Mouse (Mus musculus): ENCODE data around the gene Sorbs2. TPM values are rescaled to one million over a fixed set of nuclear protein-coding genes. Genes with fewer than 3 reads are reported as not detected.

Gene Sorbs2
- polyA plus RNA-seq, 1 experiment: 0.09 TPM

DNA sequence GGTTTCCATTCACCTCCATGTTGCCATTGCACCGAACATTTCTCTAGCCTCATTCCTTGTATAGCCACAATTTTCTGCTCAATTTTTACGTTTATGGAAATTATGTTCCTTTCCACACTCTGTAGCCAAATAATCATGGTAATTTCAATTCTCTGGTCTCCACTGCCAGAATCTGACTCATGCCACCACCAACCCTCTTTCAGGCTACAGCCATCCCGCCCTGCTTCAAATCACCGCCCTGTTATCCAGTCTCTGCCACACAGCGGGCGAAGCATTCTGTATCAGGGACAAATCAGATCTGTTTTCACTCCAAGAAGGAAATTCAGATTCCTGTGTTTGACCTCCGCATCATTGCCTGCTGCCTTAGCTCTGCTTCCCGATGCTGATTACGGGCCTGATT lies 79.4 kb downstream of the Sorbs2 start:
- H3K79me2 ChIP-seq (ENCODE audit: control insufficient read depth, insufficient read depth): no peaks in the 10 kb centered on the region
- no peak overlapping the region for H3ac ChIP-seq (ENCODE audit: control insufficient read depth, insufficient read length, low read depth)
- H3K36me3 ChIP-seq (ENCODE audit: control insufficient read depth, insufficient read depth): no peaks in the 10 kb centered on the region
- H3K27me3 ChIP-seq (ENCODE audit: control insufficient read depth, insufficient read depth, insufficient read length): no peaks in the 10 kb centered on the region
- TF ChIP-seq CEBPB (IDR thresholded peaks at IDR 0.05; ENCODE audit: low read depth): no peak
- TF ChIP-seq USF1 (IDR thresholded peaks at IDR 0.05; ENCODE audit: low read depth): no peak
- no peak for TF ChIP-seq MYOG (IDR thresholded peaks at IDR 0.05; ENCODE audit: control insufficient read depth, extremely low read depth, insufficient read length)
- TF ChIP-seq CTCF (IDR thresholded peaks at IDR 0.05; ENCODE audit: control insufficient read depth, insufficient read depth, insufficient read length): no peak
- TF ChIP-seq MYOD1 (IDR thresholded peaks at IDR 0.05; ENCODE audit: control insufficient read depth, insufficient read length, low read depth): no peak
- no peak for TF ChIP-seq MAX (IDR thresholded peaks at IDR 0.05)
- no peak for TF ChIP-seq FOSL1 (IDR thresholded peaks at IDR 0.05; ENCODE audit: insufficient read depth, low read length, poor library complexity, severe bottlenecking)
- H3K79me3 ChIP-seq (ENCODE audit: low read depth): no peaks in the 10 kb centered on the region
- no peak overlapping the region for H3K4me3 ChIP-seq (ENCODE audit: insufficient read depth, poor library complexity, severe bottlenecking)

DNA sequence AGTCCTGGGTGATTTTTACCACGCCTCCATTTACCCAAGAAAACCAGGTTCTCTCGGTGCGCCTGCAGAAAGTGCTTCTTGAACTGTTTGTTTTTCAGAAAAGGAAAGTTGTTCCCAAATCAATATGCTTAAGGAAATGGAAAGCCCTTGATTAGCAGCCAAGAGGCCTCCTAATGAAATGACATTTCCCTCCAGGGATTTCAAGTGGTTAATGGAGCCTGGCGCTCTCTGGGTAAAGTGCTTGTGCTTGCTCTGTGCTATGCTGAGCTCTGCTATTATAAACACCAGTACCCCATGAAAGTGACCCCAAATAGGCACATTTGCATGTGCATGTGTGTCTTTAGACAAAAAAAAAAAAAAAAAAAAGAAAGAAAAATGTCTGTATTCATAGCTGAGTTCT lies 84.3 kb downstream of the Sorbs2 start:
- Histone ChIP-seq H3K27me3 (ENCODE audit: control insufficient read depth, insufficient read depth, insufficient read length) (no peaks in the 10 kb centered on the region), H3K36me3 (ENCODE audit: control insufficient read depth, insufficient read depth) (no peaks in the 10 kb centered on the region), H3ac (ENCODE audit: control insufficient read depth, insufficient read length, low read depth) (no peak overlapping the region), H3K79me3 (ENCODE audit: low read depth) (no peaks in the 10 kb centered on the region), H3K4me3 (ENCODE audit: insufficient read depth, poor library complexity, severe bottlenecking) (no peak overlapping the region), H3K79me2 (ENCODE audit: control insufficient read depth, insufficient read depth) (no peaks in the 10 kb centered on the region)
- no peak for TF ChIP-seq MYOD1 (IDR thresholded peaks at IDR 0.05; ENCODE audit: control insufficient read depth, insufficient read length, low read depth)
- TF ChIP-seq FOSL1 (IDR thresholded peaks at IDR 0.05; ENCODE audit: insufficient read depth, low read length, poor library complexity, severe bottlenecking): no peak
- TF ChIP-seq MYOG (IDR thresholded peaks at IDR 0.05; ENCODE audit: control insufficient read depth, extremely low read depth, insufficient read length): no peak
- TF ChIP-seq CTCF (IDR thresholded peaks at IDR 0.05; ENCODE audit: control insufficient read depth, insufficient read depth, insufficient read length): no peak
- no peak for TF ChIP-seq CEBPB (IDR thresholded peaks at IDR 0.05; ENCODE audit: low read depth)
- no peak for TF ChIP-seq USF1 (IDR thresholded peaks at IDR 0.05; ENCODE audit: low read depth)
- no peak for TF ChIP-seq MAX (IDR thresholded peaks at IDR 0.05)

DNA sequence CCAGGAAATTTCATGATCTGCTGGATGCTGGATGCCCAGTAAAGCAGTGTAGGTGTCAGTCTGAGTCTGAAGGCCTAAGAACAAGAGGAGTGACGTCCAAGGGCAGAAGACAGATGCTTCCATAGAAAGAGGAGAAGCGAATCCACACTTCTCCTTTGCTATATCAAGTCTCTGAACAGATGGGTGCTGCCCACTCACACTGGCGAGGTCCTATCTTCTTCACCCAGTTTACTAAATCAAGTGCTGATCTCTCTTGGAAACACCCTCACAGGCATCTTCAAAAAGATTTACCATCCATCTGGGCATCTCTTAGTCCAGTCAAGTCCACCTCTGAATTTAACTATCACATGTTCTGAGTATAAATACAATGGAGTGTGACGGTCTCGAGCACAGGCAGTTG lies 86.1 kb downstream of the Sorbs2 start:
- H3K36me3 ChIP-seq (ENCODE audit: control insufficient read depth, insufficient read depth): no peaks in the 10 kb centered on the region
- H3K79me3 ChIP-seq (ENCODE audit: low read depth): no peaks in the 10 kb centered on the region
- no peaks in the 10 kb centered on the region for H3K79me2 ChIP-seq (ENCODE audit: control insufficient read depth, insufficient read depth)
- H3K4me3 ChIP-seq (ENCODE audit: insufficient read depth, poor library complexity, severe bottlenecking): no peak overlapping the region
- no peak overlapping the region for H3ac ChIP-seq (ENCODE audit: control insufficient read depth, insufficient read length, low read depth)
- no peak for TF ChIP-seq MYOG (IDR thresholded peaks at IDR 0.05; ENCODE audit: control insufficient read depth, extremely low read depth, insufficient read length)
- TF ChIP-seq CEBPB (IDR thresholded peaks at IDR 0.05; ENCODE audit: low read depth): no peak
- no peak for TF ChIP-seq USF1 (IDR thresholded peaks at IDR 0.05; ENCODE audit: low read depth)
- no peaks in the 10 kb centered on the region for H3K27me3 ChIP-seq (ENCODE audit: control insufficient read depth, insufficient read depth, insufficient read length)

DNA sequence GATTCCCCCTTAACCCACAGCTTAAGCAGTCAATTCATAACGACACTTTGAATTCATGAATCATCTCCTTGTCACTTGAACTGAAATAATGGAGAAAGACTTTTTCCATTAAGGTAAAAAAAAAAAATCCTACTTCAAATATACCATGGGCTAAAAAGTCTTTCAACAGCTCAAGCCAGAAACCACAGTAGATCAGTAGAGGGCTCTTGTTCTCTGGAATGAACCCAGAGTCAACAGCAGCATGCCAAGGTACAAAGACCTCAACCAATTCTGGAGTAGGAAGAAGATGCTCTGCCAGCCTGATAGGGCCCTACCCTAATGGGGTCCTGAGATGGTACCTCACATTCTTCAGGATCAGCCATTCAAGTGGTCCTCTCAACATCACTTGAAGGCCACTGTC lies 88.4 kb downstream of the Sorbs2 start:
- no peak for TF ChIP-seq USF1 (IDR thresholded peaks at IDR 0.05; ENCODE audit: low read depth)
- TF ChIP-seq MYOD1 (IDR thresholded peaks at IDR 0.05; ENCODE audit: control insufficient read depth, insufficient read length, low read depth): no peak
- no peak for TF ChIP-seq FOSL1 (IDR thresholded peaks at IDR 0.05; ENCODE audit: insufficient read depth, low read length, poor library complexity, severe bottlenecking)
- Histone ChIP-seq H3K79me2 (ENCODE audit: control insufficient read depth, insufficient read depth) (no peaks in the 10 kb centered on the region), H3ac (ENCODE audit: control insufficient read depth, insufficient read length, low read depth) (no peak overlapping the region), H3K27me3 (ENCODE audit: control insufficient read depth, insufficient read depth, insufficient read length) (no peaks in the 10 kb centered on the region), H3K36me3 (ENCODE audit: control insufficient read depth, insufficient read depth) (no peaks in the 10 kb centered on the region), H3K79me3 (ENCODE audit: low read depth) (no peaks in the 10 kb centered on the region), H3K4me3 (ENCODE audit: insufficient read depth, poor library complexity, severe bottlenecking) (no peak overlapping the region)

DNA sequence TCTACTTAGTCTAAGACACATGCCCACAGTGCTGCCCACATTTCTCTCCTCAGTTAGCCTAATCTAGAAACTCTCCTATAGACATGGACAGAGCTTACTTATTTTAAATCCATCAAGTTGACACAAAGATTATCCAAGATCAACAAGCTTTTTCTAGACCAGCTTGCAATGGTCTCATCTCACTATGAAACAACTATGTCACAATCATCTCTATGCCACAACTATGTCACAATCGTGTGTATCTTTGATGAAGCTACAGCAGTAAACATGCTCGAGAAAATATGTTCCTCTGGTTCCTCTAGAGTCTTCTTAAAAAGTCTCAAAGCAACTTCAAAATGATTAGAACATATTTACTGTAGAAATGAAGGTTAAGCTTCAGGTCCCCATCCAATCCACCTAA lies 89.0 kb downstream of the Sorbs2 start:
- no peaks in the 10 kb centered on the region for H3K36me3 ChIP-seq (ENCODE audit: control insufficient read depth, insufficient read depth)
- H3K27me3 ChIP-seq (ENCODE audit: control insufficient read depth, insufficient read depth, insufficient read length): no peaks in the 10 kb centered on the region
- H3K79me2 ChIP-seq (ENCODE audit: control insufficient read depth, insufficient read depth): no peaks in the 10 kb centered on the region
- TF ChIP-seq CEBPB (IDR thresholded peaks at IDR 0.05; ENCODE audit: low read depth) (peak; percentile 60), MYOD1 (IDR thresholded peaks at IDR 0.05; ENCODE audit: control insufficient read depth, insufficient read length, low read depth) (no peak)
- no peaks in the 10 kb centered on the region for H3K79me3 ChIP-seq (ENCODE audit: low read depth)
- no peak overlapping the region for H3ac ChIP-seq (ENCODE audit: control insufficient read depth, insufficient read length, low read depth)
- H3K4me3 ChIP-seq (ENCODE audit: insufficient read depth, poor library complexity, severe bottlenecking): no peak overlapping the region

DNA sequence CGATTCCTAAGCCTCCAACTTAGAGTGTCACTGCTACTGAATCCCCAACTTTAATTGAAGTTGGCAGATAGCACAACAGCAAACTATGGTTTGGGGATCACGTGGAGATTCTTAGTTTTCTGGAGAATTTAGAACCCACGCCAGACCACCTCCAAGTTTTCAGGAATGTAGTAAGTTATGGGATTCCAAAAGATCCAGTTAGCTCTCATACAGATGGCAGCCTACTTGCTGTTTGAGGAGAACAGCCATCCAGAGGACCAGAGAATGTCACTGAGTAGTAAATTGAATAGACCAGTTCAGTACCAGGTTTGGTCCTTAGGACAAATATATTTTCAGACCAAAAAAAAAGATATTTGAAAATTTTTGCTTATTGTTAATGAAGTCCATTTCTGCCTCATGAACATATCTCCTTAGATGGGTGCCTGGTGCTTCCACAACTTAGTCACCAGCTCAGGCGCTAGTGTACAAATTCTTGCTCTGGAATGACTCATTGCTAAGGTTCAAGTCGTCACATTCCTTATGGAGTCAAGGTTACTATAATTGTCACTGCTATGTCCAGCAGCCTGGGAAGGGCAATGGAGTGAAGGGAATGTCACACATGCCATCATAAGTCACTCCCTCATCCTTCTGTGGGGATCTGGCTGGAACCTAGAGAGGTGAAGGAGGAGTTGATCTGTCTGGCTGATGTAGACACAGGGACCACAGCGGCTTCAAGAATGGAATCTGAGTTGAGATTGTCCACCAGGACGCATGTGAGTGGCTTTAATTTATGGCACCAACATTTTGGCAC lies 90.2 kb downstream of the Sorbs2 start:
- TF ChIP-seq MYOD1 (IDR thresholded peaks at IDR 0.05; ENCODE audit: control insufficient read depth, insufficient read length, low read depth) (no peak), USF1 (IDR thresholded peaks at IDR 0.05; ENCODE audit: low read depth) (peak; percentile 28), FOSL1 (IDR thresholded peaks at IDR 0.05; ENCODE audit: insufficient read depth, low read length, poor library complexity, severe bottlenecking) (peak; percentile 28)
- Histone ChIP-seq H3K4me3 (ENCODE audit: insufficient read depth, poor library complexity, severe bottlenecking) (no peak overlapping the region), H3ac (ENCODE audit: control insufficient read depth, insufficient read length, low read depth) (no peak overlapping the region), H3K79me2 (ENCODE audit: control insufficient read depth, insufficient read depth) (no peaks in the 10 kb centered on the region), H3K79me3 (ENCODE audit: low read depth) (no peaks in the 10 kb centered on the region), H3K36me3 (ENCODE audit: control insufficient read depth, insufficient read depth) (no peaks in the 10 kb centered on the region), H3K27me3 (ENCODE audit: control insufficient read depth, insufficient read depth, insufficient read length) (no peaks in the 10 kb centered on the region)
